8 mouse cellular contexts compared by ENCODE assay signal in the genomic region with DNA sequence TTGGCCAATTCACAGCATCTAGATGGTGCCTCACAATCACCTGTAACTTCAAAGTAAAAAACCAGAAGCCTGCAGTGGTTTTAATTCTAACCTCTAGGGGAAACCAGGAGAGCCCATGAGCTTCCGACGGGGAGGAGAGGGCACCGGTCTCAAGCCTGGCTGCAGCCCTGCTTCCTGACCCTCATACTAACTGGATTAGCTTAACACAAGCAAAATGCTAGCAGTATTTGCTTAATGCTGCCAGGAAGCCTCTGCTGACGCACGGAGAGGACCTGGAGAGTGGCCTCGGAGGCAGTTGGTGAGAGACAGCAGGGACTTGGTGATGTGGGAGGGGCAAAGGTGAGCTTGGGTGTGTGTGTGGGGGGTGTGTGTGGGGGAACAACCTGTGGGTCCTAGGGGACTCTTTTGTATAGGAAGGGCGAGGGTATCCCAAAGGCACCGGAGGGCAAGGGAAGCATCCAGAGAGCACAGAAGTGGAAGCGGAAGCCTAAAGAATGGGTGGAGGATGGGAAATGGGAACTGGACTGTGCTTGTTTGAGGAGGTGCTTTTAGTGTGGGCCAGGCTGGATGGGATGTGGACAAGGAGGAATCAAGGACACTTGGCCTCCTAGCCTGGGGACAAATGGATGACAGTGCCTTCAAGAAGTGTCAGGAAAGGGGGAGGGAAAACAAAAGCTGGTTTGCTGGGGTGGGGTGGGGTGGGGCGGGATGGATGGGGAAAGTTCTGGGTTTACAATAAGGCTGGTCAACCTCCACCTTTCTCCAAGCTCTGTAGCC. TPM values are rescaled to one million over a fixed set of nuclear protein-coding genes. Genes with fewer than 3 reads are reported as not detected.
DNase-seq lines count a peak whose midpoint lies in the region; ATAC-seq and TF ChIP-seq lines count a peak whose summit lies in the region.

A gene (plus strand): TSS at position 141 of the 777 bp plus-strand sequence.

- no peak for DNase-seq in heart, postnatal 36 days
- no peak for DNase-seq in layer of hippocampus, postnatal 25 days (ENCODE audit: extremely low spot score in 1 of 2, low spot score in 1 of 2)
- no peak for DNase-seq in right cerebral cortex, postnatal 4 days
- no peak for DNase-seq in thymus, postnatal 14 days

- H3K36me3 ChIP-seq in heart, embryonic 14.5 days (ENCODE audit: control insufficient read depth, insufficient read depth, low read length): 0 out of 2 replicates have a peak, but pooled peaks cover 4% of the 10 kb centered on the region
- H3K36me3 ChIP-seq in E14TG2a.4 (ENCODE audit: insufficient read depth, low read length): no peaks in the 10 kb centered on the region
- H3K36me3 ChIP-seq in embryonic facial prominence, embryonic 12.5 days: no peaks in the 10 kb centered on the region
- H3K36me3 ChIP-seq in midbrain, embryonic 15.5 days (replicated peaks): no peaks in the 10 kb centered on the region

- ATAC-seq in heart, embryonic 14.5 days (ENCODE audit: insufficient number of reproducible peaks, insufficient read depth, low FRiP score, low read depth): no peak
- no peak for ATAC-seq in embryonic facial prominence, embryonic 12.5 days (ENCODE audit: insufficient number of reproducible peaks, insufficient read depth, low FRiP score, low TSS enrichment)
- ATAC-seq in midbrain, embryonic 15.5 days (replicated peaks): no peak

- no peak within 1 kb of the TSS for H3K4me3 ChIP-seq in heart, embryonic 14.5 days (ENCODE audit: control insufficient read depth in 1 of 2, insufficient read depth in 1 of 2, low read depth in 1 of 2, low read length in 2 of 2)
- peak within 1 kb of the TSS; percentile 29; the same call in 1 of the 2 replicates for H3K4me3 ChIP-seq in E14TG2a.4 (replicated peaks; ENCODE audit: low read length)
- no peak within 1 kb of the TSS for H3K4me3 ChIP-seq in embryonic facial prominence, embryonic 12.5 days
- H3K4me3 ChIP-seq in midbrain, embryonic 15.5 days: no peak within 1 kb of the TSS

- H3K9ac ChIP-seq in heart, embryonic 14.5 days (ENCODE audit: low read length): no peak within 1 kb of the TSS
- no peak within 1 kb of the TSS for H3K9ac ChIP-seq in embryonic facial prominence, embryonic 12.5 days
- no peak within 1 kb of the TSS for H3K9ac ChIP-seq in midbrain, embryonic 15.5 days

- WGBS in heart, embryonic 14.5 days: 51% methylated on average over 10 of the region's 10 CpGs
- WGBS in embryonic facial prominence, embryonic 12.5 days: 62% methylated on average over 10 of the region's 10 CpGs
- WGBS in midbrain, embryonic 15.5 days: 65% methylated on average over 10 of the region's 10 CpGs

- H3K9me3 ChIP-seq in heart, embryonic 14.5 days (ENCODE audit: control insufficient read depth, low read length): no peaks in the 10 kb centered on the region
- H3K9me3 ChIP-seq in E14TG2a.4 (ENCODE audit: low read length): no peaks in the 10 kb centered on the region
- no peaks in the 10 kb centered on the region for H3K9me3 ChIP-seq in embryonic facial prominence, embryonic 12.5 days
- H3K9me3 ChIP-seq in midbrain, embryonic 15.5 days: no peaks in the 10 kb centered on the region

- H3K27me3 ChIP-seq in heart, embryonic 14.5 days (ENCODE audit: control insufficient read depth, insufficient read depth, low read length): no peaks in the 10 kb centered on the region
- H3K27me3 ChIP-seq in E14TG2a.4 (ENCODE audit: insufficient read depth, low read length): no peaks in the 10 kb centered on the region
- H3K27me3 ChIP-seq in embryonic facial prominence, embryonic 12.5 days: no peaks in the 10 kb centered on the region
- H3K27me3 ChIP-seq in midbrain, embryonic 15.5 days (replicated peaks): no peaks in the 10 kb centered on the region

- TF ChIP-seq CTCF in E14TG2a.4 (conservative IDR thresholded peaks at IDR 0.05; ENCODE audit: low read length): no peak

- H3K4me1 ChIP-seq in heart, embryonic 14.5 days (ENCODE audit: control insufficient read depth in 2 of 2, insufficient read depth in 2 of 2, low read length in 2 of 2): peaks cover 20 to 27% of the 10 kb centered on the region in 2 experiments; a peak in 3 of 4 replicates
- H3K4me1 ChIP-seq in E14TG2a.4 (replicated peaks; ENCODE audit: low read depth, low read length): peaks cover 91% of the 10 kb centered on the region
- H3K4me1 ChIP-seq in embryonic facial prominence, embryonic 12.5 days: peaks cover 13% of the 10 kb centered on the region
- H3K4me1 ChIP-seq in midbrain, embryonic 15.5 days: peaks cover 9% of the 10 kb centered on the region; the same call in 1 of the 2 replicates

- H3K4me2 ChIP-seq in heart, embryonic 14.5 days (ENCODE audit: low read length): no peak within 1 kb of the TSS
- H3K4me2 ChIP-seq in embryonic facial prominence, embryonic 12.5 days (replicated peaks): no peak within 1 kb of the TSS
- no peak within 1 kb of the TSS for H3K4me2 ChIP-seq in midbrain, embryonic 15.5 days

- intact Hi-C loops in heart, postnatal 36 days (cut with DNase I): loop anchor here (5.0 kb wide), 2 partner anchors 233 to 318 kb away; a partner anchor contains a TSS

- H3K27ac ChIP-seq in heart, embryonic 14.5 days (replicated peaks in 1 of 2; ENCODE audit: control insufficient read depth in 1 of 2, insufficient read depth in 1 of 2, low read depth in 2 of 2, low read length in 2 of 2): no peak within 1 kb of the TSS
- no peak within 1 kb of the TSS for H3K27ac ChIP-seq in embryonic facial prominence, embryonic 12.5 days
- no peak within 1 kb of the TSS for H3K27ac ChIP-seq in midbrain, embryonic 15.5 days

RNA-seq across cellular contexts. Expression of the gene that starts here (rescaled TPM):
- polyA plus RNA-seq in heart, embryonic 14.5 days (2014; fragmentation: Nextera tagmentation; extraction: Ambion mirVana): 54.3 and 56.8 TPM in 2 replicates
- 1 to 10 TPM; 7.0 to 9.2 TPM for total RNA-seq in heart, postnatal 36 days (2021)
- 57.0 and 58.8 TPM in 2 replicates for polyA plus RNA-seq in embryonic facial prominence, embryonic 12.5 days (2016; fragmentation: Nextera tagmentation; extraction: Ambion mirVana)
- total RNA-seq in layer of hippocampus, postnatal 25 days (2021): 10 to 100 TPM; 31.3 to 37.9 TPM
- 123 and 132 TPM in 2 replicates for polyA plus RNA-seq in midbrain, embryonic 15.5 days (2015; fragmentation: Nextera tagmentation; extraction: Ambion mirVana)
